Mouse (Mus musculus): ENCODE measurements around the gene Upk1a.

DNA sequence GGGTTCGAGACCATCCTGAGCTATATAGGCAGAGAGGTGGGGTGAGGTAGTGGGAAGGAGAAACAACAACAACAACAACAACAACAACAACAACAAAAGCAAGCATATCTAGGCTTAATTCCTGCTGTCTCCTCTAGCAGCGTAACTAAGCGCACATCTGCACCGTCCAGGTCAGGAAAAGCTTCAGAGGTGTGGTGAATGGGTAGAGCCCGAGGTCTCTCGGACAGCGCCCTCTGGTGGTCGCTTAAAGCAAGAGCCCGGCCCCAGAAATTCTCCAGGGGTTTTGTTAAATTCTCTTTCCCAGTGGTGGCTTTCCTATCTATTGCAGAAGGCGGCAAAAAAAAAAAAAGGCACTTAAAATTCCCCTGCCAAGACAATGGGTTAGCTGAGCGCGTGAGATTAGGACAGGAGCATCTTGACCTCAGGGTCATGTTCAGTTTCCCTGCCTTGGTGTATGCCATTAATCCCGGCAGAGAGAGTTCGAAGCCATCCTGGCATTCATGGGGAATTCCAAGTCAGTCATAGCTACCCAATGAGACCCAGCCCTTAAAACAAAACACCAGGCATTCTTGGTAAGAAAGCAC lies 974 bp upstream of the Upk1a start:
- TF ChIP-seq POLR2A (IDR thresholded peaks at IDR 0.05; ENCODE audit: extremely low read depth, insufficient read depth, low read length) (no peak), CTCF (IDR thresholded peaks at IDR 0.05; ENCODE audit: extremely low read depth, insufficient read depth, low read length) (peak; percentile 41; the same call in 1 of the 2 replicates)
